Mouse (Mus musculus) v-Abl transformed pro-B cells (cell line): ENCODE data around the gene Ptgir.

Experiments
- in situ Hi-C, 2 experiments: fragments of 400-800 bp; cut with MboI; formaldehyde crosslinking; loops; one replicate each; pipeline ENCODE4 v1.15.1; 2025; ENCODE audit not compliant: unreplicated experiment in 2 of 2

Ptgir gene

GRCm38 (mm10) chr7:16906281-16906680, at the start of gene Ptgir:
Gene Ptgir, plus strand, starts transcription at chr7:16906490.
- in situ Hi-C loops = loop anchor here in 1 of 2 experiments (5.0 to 10.0 kb wide), 2 partner anchors 79 to 281 kb away; no protein-coding TSS in a partner anchor

- in situ Hi-C loops = loop anchor here in 1 of 2 experiments (5.0 kb wide), 1 partner anchor 41 kb away; the partner anchor contains the start of genes Fkrp and Strn4
Observed at GRCm38 (mm10) chr7:16858336-16858735, 48.0 kb upstream of the Ptgir start.

GRCm38 (mm10) chr7:16859902-16860651, 46.2 kb upstream of the Ptgir start:
- in situ Hi-C loops = loop anchor here (5.0 kb wide), 2 partner anchors 33 to 43 kb away; partner anchors contain the start of genes Fkrp (in 1 of the 2) and Strn4 (in 1 of the 2)

- in situ Hi-C loops = no loop called here
Observed at GRCm38 (mm10) chr7:16867488-16867887, 38.8 kb upstream of the Ptgir start.

- in situ Hi-C loops = no loop called here
Observed at GRCm38 (mm10) chr7:16869497-16869896, 36.8 kb upstream of the Ptgir start.

- in situ Hi-C loops = loop anchor here in 1 of 2 experiments (5.0 kb wide), 1 partner anchor 51 kb away; the partner anchor contains the start of gene Calm3
Observed at GRCm38 (mm10) chr7:16871600-16871999, 34.7 kb upstream of the Ptgir start.

GRCm38 (mm10) chr7:16872478-16872877, 33.8 kb upstream of the Ptgir start:
- in situ Hi-C loops = loop anchor here in 1 of 2 experiments (5.0 kb wide), 1 partner anchor 50 kb away; the partner anchor contains the start of gene Calm3

- in situ Hi-C loops = loop anchor here in 1 of 2 experiments (5.0 kb wide), 1 partner anchor 49 kb away; the partner anchor contains the start of gene Calm3
Observed at GRCm38 (mm10) chr7:16873392-16873791, 32.9 kb upstream of the Ptgir start.

GRCm38 (mm10) chr7:16874190-16874589, 32.1 kb upstream of the Ptgir start:
- in situ Hi-C loops = loop anchor here in 1 of 2 experiments (5.0 kb wide), 1 partner anchor 48 kb away; the partner anchor contains the start of gene Calm3

GRCm38 (mm10) chr7:16874756-16875309, 31.5 kb upstream of the Ptgir start:
- in situ Hi-C loops = loop anchor here (5.0 kb wide), 1 partner anchor 47 kb away; the partner anchor contains the start of gene Calm3 (in 2 of the 2)

- in situ Hi-C loops = loop anchor here in 1 of 2 experiments (5.0 kb wide), 1 partner anchor 47 kb away; the partner anchor contains the start of gene Calm3
Observed at GRCm38 (mm10) chr7:16875310-16875325, 31.2 kb upstream of the Ptgir start, which contains the start of gene Dact3. Gene Dact3, plus strand, starts transcription at chr7:16875317.

GRCm38 (mm10) chr7:16875326-16875725, 31.0 kb upstream of the Ptgir start:
- in situ Hi-C loops = loop anchor here in 1 of 2 experiments (5.0 kb wide), 1 partner anchor 47 kb away; the partner anchor contains the start of gene Calm3

GRCm38 (mm10) chr7:16876006-16876405, 30.3 kb upstream of the Ptgir start:
- in situ Hi-C loops = loop anchor here in 1 of 2 experiments (5.0 kb wide), 1 partner anchor 46 kb away; the partner anchor contains the start of gene Calm3

- in situ Hi-C loops = loop anchor here in 1 of 2 experiments (5.0 kb wide), 1 partner anchor 46 kb away; the partner anchor contains the start of gene Calm3
Observed at GRCm38 (mm10) chr7:16876608-16877007, 29.7 kb upstream of the Ptgir start.

- in situ Hi-C loops = loop anchor here in 1 of 2 experiments (5.0 kb wide), 1 partner anchor 45 kb away; the partner anchor contains the start of gene Calm3
Observed at GRCm38 (mm10) chr7:16877717-16878116, 28.6 kb upstream of the Ptgir start.

GRCm38 (mm10) chr7:16879796-16880547, 26.3 kb upstream of the Ptgir start:
- in situ Hi-C loops = loop anchor here in 1 of 2 experiments (5.0 to 10.0 kb wide), 2 partner anchors 42 to 245 kb away; partner anchors contain the start of gene Calm3

GRCm38 (mm10) chr7:16880615-16881014, 25.7 kb upstream of the Ptgir start:
- in situ Hi-C loops = loop anchor here in 1 of 2 experiments (10.0 kb wide), 1 partner anchor 246 kb away; no protein-coding TSS in a partner anchor

GRCm38 (mm10) chr7:16883162-16883561, 23.1 kb upstream of the Ptgir start:
- in situ Hi-C loops = loop anchor here in 1 of 2 experiments (10.0 kb wide), 1 partner anchor 248 kb away; no protein-coding TSS in a partner anchor

- in situ Hi-C loops = loop anchor here in 1 of 2 experiments (10.0 kb wide), 1 partner anchor 250 kb away; no protein-coding TSS in a partner anchor
Observed at GRCm38 (mm10) chr7:16884334-16884733, 22.0 kb upstream of the Ptgir start.

GRCm38 (mm10) chr7:16885271-16885776, 21.0 kb upstream of the Ptgir start:
- in situ Hi-C loops = loop anchor here in 1 of 2 experiments (10.0 kb wide), 1 partner anchor 251 kb away; no protein-coding TSS in a partner anchor
